Mouse (Mus musculus): ENCODE results near the gene Il1rl2. TPM values are rescaled to one million over a fixed set of nuclear protein-coding genes. Genes with fewer than 3 reads are reported as not detected.

The Il1rl2 gene
- polyA plus RNA-seq, 1 experiment from 2014 or later: 0.99 TPM

GRCm38 (mm10) chr1:40311625-40312024 is 12.8 kb upstream of the Il1rl2 start:
- H3K36me3 ChIP-seq (ENCODE audit: control insufficient read depth, insufficient read depth, low read length): no peaks in the 10 kb centered on the region
- no peak overlapping the region for H3K27ac ChIP-seq (ENCODE audit: low read depth, low read length)
- ATAC-seq (replicated peaks; ENCODE audit: low FRiP score) (no peak), DNase-seq (ENCODE audit: low spot score) (no peak)
- H3K4me3 ChIP-seq (ENCODE audit: low read depth, low read length): no peak overlapping the region
- 92% methylated on average over 2 of the region's 2 CpGs for WGBS
- no peaks in the 10 kb centered on the region for H3K9me3 ChIP-seq (ENCODE audit: control insufficient read depth, low read length)
- H3K27me3 ChIP-seq (ENCODE audit: control insufficient read depth, insufficient read depth, low read length): no peaks in the 10 kb centered on the region
- H3K4me1 ChIP-seq (replicated peaks; ENCODE audit: control insufficient read depth, insufficient read depth, low read length): no peaks in the 10 kb centered on the region
- no peak overlapping the region for H3K4me2 ChIP-seq (ENCODE audit: low read depth, low read length, severe bottlenecking)
- no peak overlapping the region for H3K9ac ChIP-seq (ENCODE audit: low read length)

- H3K27ac ChIP-seq (ENCODE audit: low read depth, low read length): no peak overlapping the region
- ATAC-seq (replicated peaks; ENCODE audit: low FRiP score) (no peak), DNase-seq (ENCODE audit: low spot score) (no peak)
- no peak overlapping the region for H3K4me3 ChIP-seq (ENCODE audit: low read depth, low read length)
- H3K9me3 ChIP-seq (ENCODE audit: control insufficient read depth, low read length): no peaks in the 10 kb centered on the region
- H3K4me2 ChIP-seq (ENCODE audit: low read depth, low read length, severe bottlenecking): no peak overlapping the region
- no peaks in the 10 kb centered on the region for H3K4me1 ChIP-seq (replicated peaks; ENCODE audit: control insufficient read depth, insufficient read depth, low read length)
- H3K9ac ChIP-seq (ENCODE audit: low read length): no peak overlapping the region
- H3K27me3 ChIP-seq (ENCODE audit: control insufficient read depth, insufficient read depth, low read length): no peaks in the 10 kb centered on the region
- no peaks in the 10 kb centered on the region for H3K36me3 ChIP-seq (ENCODE audit: control insufficient read depth, insufficient read depth, low read length)
- WGBS: 82% methylated on average over 12 of the region's 12 CpGs
Observed at GRCm38 (mm10) chr1:40314016-40314415, 10.4 kb upstream of the Il1rl2 start.

- WGBS: 90% methylated on average over 8 of the region's 8 CpGs
Observed at GRCm38 (mm10) chr1:40317657-40318056, 6.8 kb upstream of the Il1rl2 start.

GRCm38 (mm10) chr1:40321824-40322223 is 2.6 kb upstream of the Il1rl2 start:
- 84% methylated on average over 6 of the region's 6 CpGs for WGBS
- ATAC-seq (replicated peaks; ENCODE audit: low FRiP score): no peak

More at GRCm38 (mm10) chr1:40317657-40318056, 6.8 kb upstream of the Il1rl2 start:
- Histone ChIP-seq H3K36me3 (ENCODE audit: control insufficient read depth, insufficient read depth, low read length) (no peaks in the 10 kb centered on the region), H3K9me3 (ENCODE audit: control insufficient read depth, low read length) (no peaks in the 10 kb centered on the region), H3K4me3 (ENCODE audit: low read depth, low read length) (no peak overlapping the region), H3K4me1 (replicated peaks; ENCODE audit: control insufficient read depth, insufficient read depth, low read length) (no peaks in the 10 kb centered on the region), H3K4me2 (ENCODE audit: low read depth, low read length, severe bottlenecking) (no peak overlapping the region), H3K27ac (ENCODE audit: low read depth, low read length) (no peak overlapping the region), H3K27me3 (ENCODE audit: control insufficient read depth, insufficient read depth, low read length) (no peaks in the 10 kb centered on the region), H3K9ac (ENCODE audit: low read length) (no peak overlapping the region)
- ATAC-seq (replicated peaks; ENCODE audit: low FRiP score) (no peak), DNase-seq (ENCODE audit: low spot score) (no peak)

GRCm38 (mm10) chr1:40322543-40322942 is 1.9 kb upstream of the Il1rl2 start:
- Histone ChIP-seq H3K36me3 (ENCODE audit: control insufficient read depth, insufficient read depth, low read length) (no peaks in the 10 kb centered on the region), H3K9me3 (ENCODE audit: control insufficient read depth, low read length) (no peaks in the 10 kb centered on the region), H3K27ac (ENCODE audit: low read depth, low read length) (no peak overlapping the region), H3K4me2 (ENCODE audit: low read depth, low read length, severe bottlenecking) (no peak overlapping the region), H3K4me3 (ENCODE audit: low read depth, low read length) (no peak overlapping the region), H3K27me3 (ENCODE audit: control insufficient read depth, insufficient read depth, low read length) (peaks cover 18% of the 10 kb centered on the region), H3K9ac (ENCODE audit: low read length) (no peak overlapping the region), H3K4me1 (replicated peaks; ENCODE audit: control insufficient read depth, insufficient read depth, low read length) (no peaks in the 10 kb centered on the region)
- ATAC-seq (replicated peaks; ENCODE audit: low FRiP score) (no peak), DNase-seq (ENCODE audit: low spot score) (no peak)
- WGBS: 84% methylated on average over 3 of the region's 3 CpGs

More at GRCm38 (mm10) chr1:40321824-40322223, 2.6 kb upstream of the Il1rl2 start:
- no peak for DNase-seq (ENCODE audit: low spot score)
- Histone ChIP-seq H3K9ac (ENCODE audit: low read length) (no peak overlapping the region), H3K4me3 (ENCODE audit: low read depth, low read length) (no peak overlapping the region), H3K27ac (ENCODE audit: low read depth, low read length) (no peak overlapping the region), H3K27me3 (ENCODE audit: control insufficient read depth, insufficient read depth, low read length) (peaks cover 16% of the 10 kb centered on the region), H3K9me3 (ENCODE audit: control insufficient read depth, low read length) (no peaks in the 10 kb centered on the region), H3K4me2 (ENCODE audit: low read depth, low read length, severe bottlenecking) (no peak overlapping the region), H3K36me3 (ENCODE audit: control insufficient read depth, insufficient read depth, low read length) (no peaks in the 10 kb centered on the region), H3K4me1 (replicated peaks; ENCODE audit: control insufficient read depth, insufficient read depth, low read length) (no peaks in the 10 kb centered on the region)

GRCm38 (mm10) chr1:40324955-40325702 is 719 bp downstream of the Il1rl2 start:
- Histone ChIP-seq H3K27me3 (ENCODE audit: control insufficient read depth, insufficient read depth, low read length) (peaks cover 18% of the 10 kb centered on the region), H3K9ac (ENCODE audit: low read length) (no peak overlapping the region)

GRCm38 (mm10) chr1:40325711-40326327 is 1.4 kb downstream of the Il1rl2 start:
- H3K4me1 ChIP-seq (replicated peaks; ENCODE audit: control insufficient read depth, insufficient read depth, low read length): no peaks in the 10 kb centered on the region
- peaks cover 18% of the 10 kb centered on the region for H3K27me3 ChIP-seq (ENCODE audit: control insufficient read depth, insufficient read depth, low read length)
- no peaks in the 10 kb centered on the region for H3K9me3 ChIP-seq (ENCODE audit: control insufficient read depth, low read length)
- H3K4me2 ChIP-seq (ENCODE audit: low read depth, low read length, severe bottlenecking): peak overlapping the region; percentile 44
- no peak overlapping the region for H3K27ac ChIP-seq (ENCODE audit: low read depth, low read length)
- 2% methylated on average over 29 of the region's 29 CpGs for WGBS
- H3K9ac ChIP-seq (ENCODE audit: low read length): 0 out of 2 replicates have a peak overlapping the region, but pooled peaks have one; percentile 14
- H3K36me3 ChIP-seq (ENCODE audit: control insufficient read depth, insufficient read depth, low read length): no peaks in the 10 kb centered on the region
- peak overlapping the region; percentile 30 for H3K4me3 ChIP-seq (ENCODE audit: low read depth, low read length)
- no peak for ATAC-seq (replicated peaks; ENCODE audit: low FRiP score)
- peak; percentile 68 for DNase-seq (ENCODE audit: low spot score)

More at GRCm38 (mm10) chr1:40324955-40325702, 719 bp downstream of the Il1rl2 start:
- no peaks in the 10 kb centered on the region for H3K4me1 ChIP-seq (replicated peaks; ENCODE audit: control insufficient read depth, insufficient read depth, low read length)
- H3K27ac ChIP-seq (ENCODE audit: low read depth, low read length): no peak overlapping the region
- WGBS: 7% methylated on average over 22 of the region's 22 CpGs
- ATAC-seq (replicated peaks; ENCODE audit: low FRiP score) (no peak), DNase-seq (ENCODE audit: low spot score) (peak; percentile 55)
- H3K9me3 ChIP-seq (ENCODE audit: control insufficient read depth, low read length): no peaks in the 10 kb centered on the region
- no peaks in the 10 kb centered on the region for H3K36me3 ChIP-seq (ENCODE audit: control insufficient read depth, insufficient read depth, low read length)
- H3K4me3 ChIP-seq (ENCODE audit: low read depth, low read length): peak overlapping the region; percentile 30
- peak overlapping the region; percentile 44 for H3K4me2 ChIP-seq (ENCODE audit: low read depth, low read length, severe bottlenecking)

- DNase-seq (ENCODE audit: low spot score) (no peak), ATAC-seq (replicated peaks; ENCODE audit: low FRiP score) (no peak)
- Histone ChIP-seq H3K36me3 (ENCODE audit: control insufficient read depth, insufficient read depth, low read length) (no peaks in the 10 kb centered on the region), H3K4me2 (ENCODE audit: low read depth, low read length, severe bottlenecking) (no peak overlapping the region), H3K9ac (ENCODE audit: low read length) (no peak overlapping the region), H3K27me3 (ENCODE audit: control insufficient read depth, insufficient read depth, low read length) (peaks cover 18% of the 10 kb centered on the region), H3K4me1 (replicated peaks; ENCODE audit: control insufficient read depth, insufficient read depth, low read length) (no peaks in the 10 kb centered on the region), H3K27ac (ENCODE audit: low read depth, low read length) (no peak overlapping the region), H3K4me3 (ENCODE audit: low read depth, low read length) (no peak overlapping the region), H3K9me3 (ENCODE audit: control insufficient read depth, low read length) (no peaks in the 10 kb centered on the region)
- WGBS: 82% methylated on average over 3 of the region's 3 CpGs
Observed at GRCm38 (mm10) chr1:40327604-40328003, 3.2 kb downstream of the Il1rl2 start.

Measured in forebrain, embryonic 11.5 days (tissue).